28 mouse cellular contexts compared by ENCODE assay signal in genomic region chr12:77436733-77437132, GRCm38 (mm10).
"Had no signal": no experiment of that assay in that cellular context is flagged by ENCODE, and none has a peak within 500 bp of the region (broad histone marks: within the 10 kb centered on the region; RNA-seq: fewer than 3 reads in every experiment).

No protein-coding gene starts in this region.

- H3K36me3 ChIP-seq: embryonic facial prominence, embryonic 10.5 days; embryonic facial prominence, embryonic 12.5 days; embryonic facial prominence, embryonic 13.5 days; embryonic facial prominence, embryonic 15.5 days; forebrain, embryonic 10.5 days; forebrain, embryonic 12.5 days; forebrain, embryonic 15.5 days; heart, embryonic 10.5 days had no signal

- H3K27ac ChIP-seq: embryonic facial prominence, embryonic 10.5 days; embryonic facial prominence, embryonic 12.5 days; embryonic facial prominence, embryonic 13.5 days; embryonic facial prominence, embryonic 15.5 days; forebrain, embryonic 10.5 days; forebrain, embryonic 12.5 days; forebrain, embryonic 13.5 days; forebrain, embryonic 15.5 days; gastrocnemius, adult 2 months; heart, adult 2 months; heart, embryonic 10.5 days had no signal

- H3K4me2 ChIP-seq: embryonic facial prominence, embryonic 12.5 days; embryonic facial prominence, embryonic 13.5 days; embryonic facial prominence, embryonic 15.5 days; forebrain, embryonic 12.5 days; forebrain, embryonic 13.5 days; forebrain, embryonic 15.5 days had no signal

- H3K4me3 ChIP-seq: embryonic facial prominence, embryonic 10.5 days; embryonic facial prominence, embryonic 12.5 days; embryonic facial prominence, embryonic 13.5 days; embryonic facial prominence, embryonic 15.5 days; erythroblast, embryonic 14.5 days; forebrain, embryonic 10.5 days; forebrain, embryonic 12.5 days; forebrain, embryonic 13.5 days; forebrain, embryonic 15.5 days; gastrocnemius, adult 2 months; heart, adult 2 months; heart, embryonic 10.5 days had no signal

- H3K9ac ChIP-seq: embryonic facial prominence, embryonic 12.5 days; embryonic facial prominence, embryonic 13.5 days; embryonic facial prominence, embryonic 15.5 days; forebrain, embryonic 12.5 days; forebrain, embryonic 13.5 days; forebrain, embryonic 15.5 days; forebrain, postnatal 0 days had no signal

- ATAC-seq: forebrain, embryonic 13.5 days; forebrain, embryonic 14.5 days; forebrain, embryonic 15.5 days; forebrain, embryonic 16.5 days; forebrain, postnatal 0 days had no signal

- H3K9me3 ChIP-seq: embryonic facial prominence, embryonic 10.5 days; embryonic facial prominence, embryonic 12.5 days; embryonic facial prominence, embryonic 13.5 days; embryonic facial prominence, embryonic 15.5 days; forebrain, embryonic 10.5 days; forebrain, embryonic 12.5 days; forebrain, embryonic 13.5 days; forebrain, embryonic 15.5 days; heart, embryonic 10.5 days had no signal

- H3K27me3 ChIP-seq: embryonic facial prominence, embryonic 12.5 days; embryonic facial prominence, embryonic 13.5 days; embryonic facial prominence, embryonic 15.5 days; forebrain, embryonic 12.5 days; forebrain, embryonic 13.5 days; forebrain, embryonic 15.5 days had no signal

- H3K4me1 ChIP-seq: embryonic facial prominence, embryonic 10.5 days; embryonic facial prominence, embryonic 12.5 days; embryonic facial prominence, embryonic 13.5 days; embryonic facial prominence, embryonic 15.5 days; forebrain, embryonic 13.5 days; forebrain, embryonic 15.5 days; heart, embryonic 10.5 days had no signal

- DNase-seq: cerebellum, adult 8-10 months; cerebellum, adult 9-10 months; cerebellum, adult 9-11 months; cerebellum, postnatal 10 days; cerebellum, postnatal 14 days; cerebellum, postnatal 25 days; cerebellum, postnatal 36 days; embryo, embryonic 11 days; forebrain, postnatal 0 days; gastrocnemius, adult 2 months; gastrocnemius, postnatal 10 days; gastrocnemius, postnatal 14 days; gastrocnemius, postnatal 25 days; gastrocnemius, postnatal 36 days; heart, adult 18-20 months; heart, adult 2 months had no signal
